Mouse (Mus musculus) lung, postnatal 14 days (tissue): ENCODE results near the gene Trappc6b.

ENCODE experiments used
- DNase-seq: peaks from one replicate; pipeline ENCODE4 v3.0.0; 2021

Trappc6b gene

DNA sequence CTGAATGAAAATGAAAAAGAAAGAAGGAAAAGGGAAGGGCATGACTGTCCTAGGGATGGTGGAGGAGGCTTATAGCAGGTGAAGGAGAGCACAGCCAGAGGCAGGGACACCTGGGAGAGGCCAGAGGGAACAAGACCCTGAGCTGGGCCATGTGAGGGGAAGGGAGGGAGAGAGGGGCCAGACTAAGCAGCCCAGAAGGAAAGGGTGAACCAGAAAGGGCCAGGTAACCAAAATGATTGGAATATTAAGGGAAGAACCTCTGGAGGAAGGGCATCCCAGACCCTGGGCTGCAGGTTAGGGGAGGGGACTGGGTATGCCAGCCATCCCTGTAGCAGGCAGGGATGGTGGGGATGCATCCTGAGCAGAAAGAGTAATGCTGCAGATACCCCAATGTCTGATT lies 7.3 kb downstream of the Trappc6b start:
- DNase-seq = no peak

DNA sequence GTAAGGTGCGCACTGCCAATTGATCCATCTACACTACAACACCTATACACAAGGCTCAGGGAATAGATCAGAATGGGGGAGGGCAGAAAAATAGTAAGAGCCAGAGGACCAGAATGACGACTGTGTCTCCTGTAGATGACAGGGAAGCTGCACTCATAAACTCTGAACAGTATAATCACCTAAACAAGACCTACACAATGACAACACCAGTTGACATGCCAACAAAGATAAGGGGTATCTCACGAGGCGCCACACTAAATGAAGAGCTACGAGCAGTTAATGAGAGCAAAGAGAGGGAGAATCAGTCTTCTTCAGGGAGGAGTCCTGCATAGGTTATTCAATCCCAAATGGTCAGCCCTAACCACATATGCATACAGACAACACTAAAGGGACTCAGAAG lies 8.1 kb downstream of the Trappc6b start:
- no peak for DNase-seq

DNA sequence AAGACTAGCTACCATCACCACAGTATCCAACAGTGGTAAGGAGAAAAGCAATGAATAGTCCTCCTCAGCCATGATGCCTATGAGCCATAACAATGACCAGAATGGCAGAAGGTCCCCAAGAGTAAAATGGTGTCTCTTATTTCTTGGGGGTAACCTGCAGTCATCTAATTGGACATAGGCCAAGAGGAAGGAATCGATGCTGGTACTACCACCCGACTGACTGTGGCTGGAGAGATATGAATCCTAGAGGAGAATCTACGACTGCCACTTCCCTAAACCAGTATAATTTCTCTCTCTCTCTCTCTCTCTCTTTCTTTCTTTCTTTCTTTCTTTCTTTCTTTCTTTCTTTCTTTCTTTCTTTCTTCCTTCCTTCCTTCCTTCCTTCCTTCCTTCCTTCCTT lies 8.8 kb downstream of the Trappc6b start:
- DNase-seq = no peak

DNA sequence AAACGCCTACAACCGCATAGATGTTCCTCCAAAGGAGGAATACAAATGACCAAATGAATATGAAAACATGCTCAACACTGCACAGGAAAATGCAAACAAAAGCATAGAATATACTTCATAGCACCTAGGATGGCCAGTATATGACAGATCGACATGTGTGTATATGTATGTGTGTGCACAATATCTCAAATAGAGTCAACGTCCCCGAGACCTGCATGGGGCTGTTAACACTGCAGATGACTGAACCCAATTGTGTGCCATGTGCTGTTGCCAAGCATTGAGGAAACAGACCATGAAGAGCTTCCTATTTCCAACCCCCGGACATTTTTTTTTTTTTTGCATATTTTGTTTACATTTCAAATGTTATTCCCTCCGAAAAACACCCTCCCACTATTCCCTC lies 20.4 kb downstream of the Trappc6b start:
- no peak for DNase-seq

DNA sequence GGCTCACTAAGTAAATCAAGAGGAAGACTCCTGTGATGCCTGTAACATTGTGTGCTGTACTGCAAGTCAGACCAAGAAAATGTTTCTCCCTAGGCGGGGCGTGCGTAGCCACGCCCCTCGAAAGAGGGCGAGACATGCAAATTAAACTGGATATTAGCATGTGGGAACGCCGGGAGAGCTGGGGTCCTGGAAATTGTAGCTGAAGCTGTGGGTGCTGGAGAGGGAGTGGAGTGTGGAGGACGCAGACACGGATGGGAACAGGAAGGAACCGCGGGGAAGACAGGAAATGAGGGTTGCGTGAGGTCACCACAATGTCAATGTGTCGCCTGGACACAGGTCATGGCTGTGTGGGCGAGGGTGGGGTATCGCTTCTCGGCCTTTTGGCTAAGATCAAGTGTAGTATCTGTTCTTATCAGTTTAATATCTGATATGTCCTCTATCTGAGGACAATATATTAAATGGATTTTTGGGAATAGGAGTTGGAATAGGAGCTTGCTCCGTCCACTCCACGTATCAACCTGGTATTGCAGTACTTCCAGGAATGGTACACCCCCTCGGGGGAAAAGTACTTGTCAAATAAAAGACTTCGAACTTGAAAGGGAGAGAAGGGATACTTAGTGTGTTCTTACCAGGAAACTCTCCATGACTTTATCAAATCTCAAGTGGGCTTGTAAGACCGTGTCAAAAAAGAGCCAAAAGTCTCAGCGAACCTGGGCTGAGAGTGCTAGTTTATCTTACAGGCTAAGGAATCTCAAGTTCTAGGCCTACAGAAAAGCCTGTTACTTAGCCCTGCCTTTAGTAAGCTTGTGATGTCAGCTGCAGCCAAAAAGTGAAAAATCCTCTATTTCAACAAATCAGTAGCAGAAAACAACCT lies 21.1 kb downstream of the Trappc6b start:
- DNase-seq = peak; percentile 37

DNA sequence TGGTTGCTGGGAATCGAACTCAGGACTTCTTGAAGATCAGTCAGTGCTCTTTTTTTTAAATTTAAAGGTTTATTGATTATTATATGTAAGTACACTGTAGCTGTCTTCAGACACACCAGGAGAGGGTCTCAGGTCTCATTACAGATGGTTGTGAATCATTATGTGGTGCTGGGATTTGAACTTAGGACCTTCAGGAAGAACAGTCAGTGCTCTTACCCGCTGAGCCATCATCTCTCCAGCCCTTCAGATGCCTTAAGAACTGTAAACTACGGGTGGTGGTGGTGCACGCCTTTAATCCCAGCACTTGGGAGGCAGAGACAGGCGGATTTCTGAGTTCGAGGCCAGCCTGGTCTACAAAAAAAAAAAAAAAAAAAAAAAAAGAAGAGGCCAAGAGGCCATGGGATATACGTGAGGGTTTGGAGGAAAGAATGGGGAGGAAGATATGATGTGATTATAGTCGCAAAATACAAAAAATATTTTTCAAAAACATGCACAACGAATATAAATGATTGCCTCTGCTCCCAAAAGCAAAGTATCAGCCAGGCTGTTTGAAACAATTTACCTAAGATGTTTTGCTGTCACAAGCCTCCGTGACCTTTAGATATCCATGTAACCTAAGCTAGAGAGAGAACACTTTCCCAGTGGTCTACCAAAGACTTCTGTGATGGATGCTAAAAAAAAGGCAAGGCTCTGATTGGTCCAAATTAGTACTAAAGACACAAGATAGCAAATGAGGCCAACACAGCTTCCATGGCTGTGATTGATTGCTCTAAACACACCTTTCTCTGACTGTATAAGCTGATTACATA lies 21.9 kb downstream of the Trappc6b start:
- DNase-seq = no peak

DNA sequence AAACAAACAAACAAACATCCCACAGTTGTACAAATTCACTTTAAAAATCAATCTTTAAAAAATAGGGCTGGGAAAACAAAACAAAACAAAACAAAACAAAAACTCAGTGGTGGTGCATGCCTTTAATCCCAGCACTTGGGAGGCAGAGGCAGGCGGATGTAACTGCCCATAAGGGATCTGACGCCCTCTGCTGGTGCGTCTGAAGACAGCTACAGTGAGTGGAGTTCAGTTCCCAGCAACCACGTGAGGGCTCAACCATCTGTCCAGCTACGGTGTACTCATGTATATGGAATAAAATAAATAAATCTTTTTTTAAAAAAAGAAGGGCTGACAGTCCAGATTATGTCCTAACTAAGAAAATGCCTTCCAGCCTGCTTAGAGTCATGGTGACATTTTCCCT lies 29.2 kb downstream of the Trappc6b start:
- DNase-seq = no peak

DNA sequence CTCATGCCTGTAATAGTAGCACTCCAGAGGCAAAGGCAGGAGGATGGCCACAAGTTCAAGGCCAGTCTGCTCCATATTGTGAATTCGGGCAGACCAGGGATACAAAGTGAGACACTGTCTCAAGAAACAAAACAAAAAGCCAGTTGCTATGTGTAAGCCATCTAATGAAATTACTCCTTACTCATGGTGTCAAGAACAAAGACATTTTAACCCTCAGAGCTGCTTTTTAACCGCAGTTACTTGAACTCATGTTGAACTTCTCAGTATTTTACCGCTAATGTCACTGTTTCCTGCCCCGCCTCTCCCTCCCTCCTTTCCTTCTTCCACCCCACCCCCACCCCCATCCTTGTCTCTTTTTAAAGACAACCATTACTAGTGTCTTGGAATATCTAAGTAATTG lies 40.0 kb downstream of the Trappc6b start:
- no peak for DNase-seq

DNA sequence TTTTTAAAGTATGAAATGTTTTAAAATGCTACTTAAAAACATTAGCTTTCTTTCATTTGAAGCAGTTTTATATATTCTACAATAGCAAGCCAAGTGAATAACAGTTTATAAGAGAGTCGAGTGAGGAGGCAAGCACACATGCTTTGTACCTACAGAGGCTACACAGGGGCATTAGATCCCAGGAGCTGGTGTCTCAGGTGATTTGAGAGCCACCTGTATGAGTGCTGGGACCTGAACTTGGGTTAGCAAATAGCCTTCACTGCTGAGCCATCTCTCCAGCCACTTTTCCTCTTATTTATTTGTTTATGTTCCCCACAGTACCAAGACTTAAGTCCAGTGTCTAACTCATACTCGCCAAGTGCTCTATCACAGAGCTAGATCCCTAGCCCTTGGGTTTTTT lies 41.4 kb downstream of the Trappc6b start:
- no peak for DNase-seq

DNA sequence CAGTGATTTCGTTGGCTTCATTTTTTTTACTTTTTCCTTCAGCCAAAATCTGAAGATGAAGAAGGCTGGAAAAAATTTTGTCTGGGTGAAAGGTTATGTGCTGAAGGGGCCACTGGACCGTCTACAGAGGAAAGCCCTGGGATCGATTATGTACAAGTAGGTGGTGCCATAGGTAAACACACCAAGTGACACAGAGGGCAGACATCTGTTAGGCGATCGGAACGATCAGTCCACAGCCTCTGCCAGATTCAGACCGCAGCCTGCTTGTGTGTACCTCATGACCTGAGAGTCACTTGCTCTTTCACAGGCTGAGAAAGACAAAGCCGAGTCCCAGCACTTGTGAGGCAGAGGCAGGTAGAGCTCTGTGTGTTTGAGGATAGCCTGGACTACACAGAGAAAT lies 43.3 kb downstream of the Trappc6b start:
- DNase-seq = no peak

DNA sequence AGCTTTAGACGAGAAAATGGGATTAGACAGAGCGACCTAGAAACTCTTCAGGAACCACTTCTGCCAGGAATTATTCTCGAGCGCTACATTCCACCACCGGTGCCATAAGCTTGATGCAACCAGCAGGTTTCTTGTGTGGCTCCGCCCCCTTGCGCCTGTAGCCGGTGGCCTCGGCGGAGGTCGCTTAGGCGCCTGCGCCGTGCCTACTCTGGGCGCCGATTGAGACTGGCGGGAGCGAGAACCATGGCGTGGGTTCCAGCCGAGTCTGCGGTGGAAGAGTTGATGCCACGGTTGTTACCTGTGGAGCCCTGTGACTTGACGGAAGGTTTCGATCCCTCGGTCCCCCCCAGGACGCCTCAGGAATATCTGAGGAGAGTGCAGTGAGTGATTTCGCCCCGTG lies 48.0 kb downstream of the Trappc6b start, which contains the start of gene Gemin2:
Gemin2 (plus strand) TSS at position 160 of the 400 bp plus-strand sequence.
- peak; percentile 93 for DNase-seq

DNA sequence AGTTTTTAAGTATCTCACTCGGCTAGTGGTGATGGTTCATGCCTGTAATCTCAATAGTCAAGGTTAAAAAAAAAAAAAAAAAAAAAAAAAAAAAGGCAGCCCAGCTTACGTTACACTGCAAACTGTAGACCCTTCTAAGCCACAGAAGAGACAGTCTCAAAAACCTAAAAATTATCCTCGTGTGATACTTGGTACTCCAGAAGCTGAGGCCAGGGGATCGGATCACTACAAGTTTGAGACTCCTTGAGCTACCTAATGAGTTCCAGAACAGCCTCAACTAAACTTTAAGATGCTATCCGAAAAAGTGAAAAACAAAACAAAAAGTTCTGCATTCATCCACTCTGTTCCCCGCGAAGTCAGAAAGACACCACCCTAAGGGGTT lies 48.6 kb downstream of the Trappc6b start:
- no peak for DNase-seq

DNA sequence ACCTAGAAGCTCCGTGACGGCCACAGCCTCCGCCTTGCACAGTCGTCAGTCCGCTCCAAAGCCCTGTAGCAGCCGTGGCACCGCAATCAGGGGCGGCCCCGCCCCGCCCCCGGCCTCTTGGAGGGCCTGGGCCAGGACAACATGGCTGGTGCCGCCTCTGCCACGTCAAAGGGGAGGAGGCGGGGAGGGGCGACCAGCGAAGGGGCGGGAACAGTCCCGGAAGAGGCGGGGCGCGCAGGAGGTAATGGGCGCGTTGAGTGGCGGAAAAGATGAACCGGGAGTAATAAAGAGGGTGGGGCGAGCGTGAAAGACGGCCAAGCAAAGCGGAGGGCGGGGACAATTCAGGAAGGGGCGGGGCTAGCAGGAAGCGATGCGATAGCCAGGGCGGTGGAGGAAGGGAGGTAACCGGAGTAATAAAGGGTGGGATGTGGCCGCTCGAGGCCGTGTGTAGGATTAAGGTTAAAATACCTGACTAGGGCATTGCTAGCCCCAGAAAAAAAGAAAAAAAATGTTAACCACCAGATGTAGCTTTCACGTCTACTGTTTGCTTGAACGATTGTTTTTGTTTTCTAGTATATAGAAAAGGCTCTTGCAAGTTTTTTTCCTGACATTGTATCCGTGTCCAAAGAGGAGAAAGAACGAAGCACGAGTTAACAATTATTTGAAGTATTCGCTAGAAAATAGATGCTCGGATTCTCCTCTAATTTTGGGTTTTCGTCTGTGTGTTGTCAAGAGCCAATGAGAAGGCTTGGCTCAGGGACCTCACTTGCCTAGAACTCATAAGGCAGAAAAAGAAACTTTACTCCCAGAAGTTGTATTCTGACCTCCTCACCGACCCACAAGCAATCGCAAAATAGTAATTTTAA lies 49.2 kb downstream of the Trappc6b start, which contains the start of gene Sec23a:
Sec23a (minus strand) TSS at position 174 of the 866 bp plus-strand sequence.
- peak; percentile 99 for DNase-seq

DNA sequence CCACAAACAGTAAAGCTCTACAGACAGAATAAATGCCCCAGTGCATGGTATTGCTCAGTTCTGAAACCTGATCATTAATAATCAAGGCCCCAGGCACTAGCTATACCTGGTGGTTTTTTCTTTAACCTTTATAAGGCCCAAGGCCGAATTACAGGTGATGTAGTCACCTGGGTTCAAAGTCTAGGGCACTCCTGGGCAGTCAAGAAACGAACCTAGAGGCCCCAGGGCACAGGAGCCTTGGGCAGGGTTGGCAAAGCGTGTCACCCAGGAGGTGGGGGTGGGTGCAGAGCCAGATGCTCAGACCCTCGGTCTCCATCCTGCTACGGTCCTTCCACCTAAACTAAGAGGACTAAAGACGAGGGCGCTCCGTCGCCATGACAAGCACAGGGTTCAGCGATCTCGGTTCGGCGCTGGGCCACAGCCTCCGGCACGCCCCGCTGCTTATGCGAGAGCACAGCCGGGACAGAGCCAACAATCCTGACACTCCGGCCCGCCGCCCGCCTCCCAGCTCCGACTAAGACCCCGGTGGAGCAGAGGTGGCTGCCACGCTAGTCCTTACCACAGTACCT lies 49.9 kb downstream of the Trappc6b start:
- DNase-seq = no peak

DNA sequence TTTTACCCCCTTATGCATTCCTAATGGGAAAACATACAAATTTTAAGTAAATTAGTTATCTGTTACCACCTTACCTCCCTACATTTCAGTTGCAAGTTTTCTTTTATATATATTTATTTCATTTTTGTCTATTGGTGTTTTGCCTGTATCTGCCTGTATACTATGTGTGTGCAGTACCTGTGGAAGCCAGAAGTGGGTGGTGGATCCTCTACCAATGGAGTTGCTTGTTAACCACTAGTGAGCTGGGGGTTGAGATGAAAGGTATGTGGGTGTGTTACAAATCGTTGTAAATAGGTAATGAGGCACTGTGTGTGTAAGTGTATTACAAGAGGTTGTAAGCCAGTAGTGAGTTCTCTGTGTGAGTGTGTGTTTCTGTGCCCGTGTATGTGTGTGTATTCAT lies 50.8 kb downstream of the Trappc6b start:
- peak; percentile 7 for DNase-seq
